Mouse (Mus musculus) adrenal gland, adult 18-20 months (tissue): ENCODE measurements at regions not wholly inside any gene's neighbourhood (a gene's known extent, or its start where the extent isn't known, plus 50 kb on each side); places are given as distances from the start of the nearest gene placed in this dataset.
"Not testable (repeated sequence)": the region's sequence is repeated elsewhere in the genome, so short reads cannot be mapped to it uniquely, and the experiment has no call there.

Source experiments
- DNase-seq, 2 experiments: peaks; one replicate each; pipeline ENCODE4 v3.0.0; 2021 to 2022; ENCODE audit warnings: low spot score in 2 of 2

- no peak for DNase-seq
These were observed 447.3 kb upstream of the Clint1 start for GRCm38 (mm10) chr11:45404377-45405029.

GRCm38 (mm10) chr11:45424066-45424465 is 427.8 kb upstream of the Clint1 start:
- DNase-seq = not testable (repeated sequence)

- no peak for DNase-seq
These were observed 410.7 kb upstream of the Clint1 start for GRCm38 (mm10) chr11:45440937-45441720.

GRCm38 (mm10) chr11:45446512-45446911 is 405.3 kb upstream of the Clint1 start:
- DNase-seq = no peak

GRCm38 (mm10) chr11:45454234-45454633 is 397.6 kb upstream of the Clint1 start:
- no peak for DNase-seq

GRCm38 (mm10) chr11:45454933-45455332 is 396.9 kb upstream of the Clint1 start:
- DNase-seq = no peak

- DNase-seq = no peak
These were observed 395.1 kb upstream of the Clint1 start for GRCm38 (mm10) chr11:45456724-45457123.

- DNase-seq = no peak
These were observed 394.3 kb upstream of the Clint1 start for GRCm38 (mm10) chr11:45457597-45457996.

GRCm38 (mm10) chr11:45460000-45460792 is 391.7 kb upstream of the Clint1 start:
- no peak for DNase-seq

GRCm38 (mm10) chr11:45464501-45464900 is 387.4 kb upstream of the Clint1 start:
- no peak for DNase-seq

- no peak for DNase-seq
These were observed 385.5 kb upstream of the Clint1 start for GRCm38 (mm10) chr11:45466350-45466749.

- no peak for DNase-seq
These were observed 379.7 kb upstream of the Clint1 start for GRCm38 (mm10) chr11:45472171-45472570.

- DNase-seq = no peak
These were observed 374.9 kb upstream of the Clint1 start for GRCm38 (mm10) chr11:45476917-45477316.

- DNase-seq = no peak
These were observed 365.9 kb upstream of the Clint1 start for GRCm38 (mm10) chr11:45485950-45486349.

GRCm38 (mm10) chr11:45491021-45491967 is 360.6 kb upstream of the Clint1 start:
- no peak for DNase-seq

- no peak for DNase-seq
These were observed 356.6 kb upstream of the Clint1 start for GRCm38 (mm10) chr11:45495246-45495645.

GRCm38 (mm10) chr11:45508566-45508965 is 343.3 kb upstream of the Clint1 start:
- DNase-seq = no peak

- no peak for DNase-seq
These were observed 342.6 kb upstream of the Clint1 start for GRCm38 (mm10) chr11:45509278-45509677.

GRCm38 (mm10) chr11:45514415-45515271 is 337.2 kb upstream of the Clint1 start:
- DNase-seq = no peak

- no peak for DNase-seq
These were observed 327.1 kb upstream of the Clint1 start for GRCm38 (mm10) chr11:45524720-45525119.
